Mouse (Mus musculus) T-helper 1 cell (primary cell): Measurements from ENCODE around the gene Ppy.

Experiments used
- in situ Hi-C: fragments of 300-600 bp; cut with MboI, MseI; formaldehyde crosslinking; loops from one replicate; pipeline ENCODE4 v1.15.1; 2025; ENCODE audit warnings: high pct_unique_total_duplicates

The Ppy gene

DNA sequence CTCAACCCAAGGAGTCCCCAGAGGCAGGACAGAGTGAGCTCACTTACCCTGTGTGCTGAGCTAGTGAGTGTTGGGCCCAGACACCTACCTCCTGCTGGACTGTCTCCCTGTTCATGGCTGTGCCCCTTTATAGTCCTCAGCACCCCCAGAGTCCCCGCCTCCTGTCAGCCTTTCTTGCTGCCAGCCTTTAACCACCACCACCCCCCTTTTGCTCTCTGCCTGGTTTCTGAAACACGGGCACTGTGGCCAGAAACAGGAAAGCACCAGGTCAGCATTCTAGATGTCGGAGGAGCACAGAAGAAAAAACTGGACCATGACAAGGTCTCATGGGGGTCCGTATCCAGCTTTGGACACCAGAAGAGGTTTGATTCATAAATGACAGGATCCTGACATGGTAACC, at the start of gene Ppy:
TSS of gene Ppy (minus strand) at position 101 of the 400 bp plus-strand sequence.
- in situ Hi-C loops, result no loop called here

DNA sequence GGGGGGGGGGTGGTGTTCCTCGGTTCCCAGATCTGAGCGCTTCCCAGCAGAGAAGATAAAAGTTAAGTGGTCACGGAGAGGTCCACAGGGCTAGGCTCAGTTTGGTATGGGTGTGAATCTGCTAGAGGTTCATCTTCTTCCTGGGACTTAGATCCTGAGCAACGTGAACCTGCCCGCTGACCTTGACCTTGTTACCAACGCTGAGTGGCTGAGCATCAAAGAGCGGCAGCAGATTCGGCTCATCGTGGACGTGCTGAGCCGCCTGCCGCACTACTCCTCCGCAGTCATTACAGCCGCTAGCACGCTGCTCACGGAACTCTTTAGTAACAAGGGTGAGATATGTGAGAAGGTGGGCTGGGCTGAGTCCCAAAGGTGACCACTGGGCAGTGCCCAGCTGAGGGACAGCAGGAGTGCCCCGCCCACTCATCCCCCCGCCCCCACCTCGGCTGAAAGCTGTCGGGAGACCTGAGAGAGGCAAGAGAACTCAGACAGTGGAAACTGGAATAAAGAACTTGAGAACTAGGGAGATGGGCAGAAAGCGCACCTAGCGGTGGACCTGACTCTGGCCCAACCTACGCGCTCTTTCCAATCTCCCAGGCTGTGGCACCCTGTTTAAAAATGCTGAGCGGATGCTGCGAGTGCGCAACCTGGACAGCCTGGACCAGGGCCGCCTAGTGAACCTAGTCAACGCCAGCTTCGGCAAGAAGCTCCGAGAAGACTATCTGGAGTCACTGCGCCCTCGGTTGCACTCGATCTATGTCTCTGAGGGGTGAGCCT, 46.3 kb upstream of the Ppy start:
- in situ Hi-C loops, result loop anchor here (5.0 kb wide), 1 partner anchor 90 kb away; no protein-coding TSS in a partner anchor

DNA sequence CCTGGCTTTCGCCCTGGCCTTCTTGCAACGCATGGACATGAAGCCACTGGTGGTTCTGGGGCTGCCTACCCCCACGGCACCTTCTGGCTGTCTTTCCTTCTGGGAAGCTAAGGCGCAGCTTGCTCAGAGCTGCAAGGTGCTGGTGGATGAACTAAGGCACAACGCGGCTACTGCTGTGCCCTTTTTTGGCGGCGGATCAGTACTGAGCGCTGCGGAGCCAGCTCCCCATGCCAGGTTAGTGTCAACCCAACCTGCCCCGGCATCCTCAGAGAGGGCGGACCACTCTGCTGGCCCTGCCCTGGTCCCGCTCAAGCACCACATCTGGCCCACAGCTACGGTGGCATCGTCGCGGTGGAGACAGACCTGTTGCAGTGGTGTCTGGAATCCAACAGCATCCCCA, 45.4 kb upstream of the Ppy start:
- in situ Hi-C loops, result loop anchor here (5.0 kb wide), 1 partner anchor 89 kb away; no protein-coding TSS in a partner anchor

DNA sequence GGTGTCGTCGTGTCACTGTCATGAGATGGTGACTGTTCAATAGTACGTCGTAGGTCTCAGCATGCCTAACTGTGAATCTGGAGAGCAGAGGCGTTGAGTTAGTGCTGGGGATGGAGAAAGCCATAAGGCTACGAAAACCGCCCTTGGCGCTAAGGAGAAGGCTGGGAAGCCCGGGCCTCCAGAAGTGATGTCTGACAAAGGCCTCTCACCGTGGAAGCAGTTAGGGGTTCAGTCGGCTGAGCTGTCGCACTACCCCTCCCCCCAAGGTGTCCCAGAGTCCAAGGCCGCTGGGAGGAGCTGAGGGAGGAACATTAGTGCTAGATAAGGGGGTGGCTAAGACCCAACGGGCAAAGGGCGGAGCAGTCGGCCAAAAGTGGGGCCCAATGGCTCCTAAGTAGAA, 44.9 kb upstream of the Ppy start:
- in situ Hi-C loops, result loop anchor here (5.0 kb wide), 1 partner anchor 89 kb away; no protein-coding TSS in a partner anchor

GRCm38 (mm10) chr11:102145471-102146001, 44.4 kb upstream of the Ppy start, which contains the start of gene Nags:
Nags (plus strand) TSS chr11:102145513.
- in situ Hi-C loops, result loop anchor here (5.0 kb wide), 1 partner anchor 88 kb away; no protein-coding TSS in a partner anchor

GRCm38 (mm10) chr11:102144957-102145470, 43.9 kb upstream of the Ppy start:
- in situ Hi-C loops, result loop anchor here (5.0 kb wide), 1 partner anchor 88 kb away; no protein-coding TSS in a partner anchor

DNA sequence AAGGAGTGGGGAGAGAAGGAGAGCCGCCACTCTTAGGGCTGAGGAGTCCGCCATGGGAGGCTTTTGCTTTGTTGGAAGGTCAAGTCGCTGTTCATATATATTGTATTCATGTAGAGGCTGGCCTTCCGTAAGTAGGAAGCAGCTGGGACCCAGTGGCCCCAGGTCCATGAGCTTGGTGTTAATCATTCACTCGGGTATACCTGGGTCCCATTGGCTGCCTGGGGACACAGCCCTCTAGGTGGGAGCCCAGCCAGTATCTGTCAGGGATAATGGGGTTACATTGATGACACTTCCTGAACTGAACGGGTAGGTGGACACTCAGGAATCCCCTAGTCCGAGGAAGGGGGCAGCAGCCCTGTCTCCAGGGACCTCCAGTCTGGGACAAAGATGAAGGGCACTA, 41.2 kb upstream of the Ppy start:
- in situ Hi-C loops, result no loop called here

- in situ Hi-C loops, result no loop called here
These were observed 39.4 kb upstream of the Ppy start for GRCm38 (mm10) chr11:102140508-102140907.

GRCm38 (mm10) chr11:102138447-102138740, 37.3 kb upstream of the Ppy start:
- in situ Hi-C loops, result no loop called here

- in situ Hi-C loops, result no loop called here
These were observed 36.7 kb upstream of the Ppy start for GRCm38 (mm10) chr11:102137625-102138446.

DNA sequence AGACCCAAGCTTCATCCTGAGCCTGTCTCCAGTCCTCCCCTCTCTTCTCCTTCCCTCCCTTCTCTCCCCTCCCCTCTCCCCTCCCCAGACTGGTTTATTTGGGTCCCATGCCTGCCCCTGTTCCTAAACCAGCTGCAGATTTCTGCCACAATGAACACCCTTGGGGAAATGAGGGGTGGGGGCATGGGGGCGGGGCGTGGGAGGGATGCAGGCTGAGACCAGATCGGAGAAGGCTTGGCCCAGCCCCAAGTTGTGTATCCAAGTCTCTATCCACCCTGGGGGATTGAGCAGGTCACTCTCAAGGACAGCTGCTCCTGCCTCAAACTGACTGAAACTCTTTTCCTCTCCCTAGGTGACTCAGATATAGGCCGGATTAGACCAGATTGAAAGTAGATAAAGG, 33.4 kb upstream of the Ppy start:
- in situ Hi-C loops, result no loop called here

DNA sequence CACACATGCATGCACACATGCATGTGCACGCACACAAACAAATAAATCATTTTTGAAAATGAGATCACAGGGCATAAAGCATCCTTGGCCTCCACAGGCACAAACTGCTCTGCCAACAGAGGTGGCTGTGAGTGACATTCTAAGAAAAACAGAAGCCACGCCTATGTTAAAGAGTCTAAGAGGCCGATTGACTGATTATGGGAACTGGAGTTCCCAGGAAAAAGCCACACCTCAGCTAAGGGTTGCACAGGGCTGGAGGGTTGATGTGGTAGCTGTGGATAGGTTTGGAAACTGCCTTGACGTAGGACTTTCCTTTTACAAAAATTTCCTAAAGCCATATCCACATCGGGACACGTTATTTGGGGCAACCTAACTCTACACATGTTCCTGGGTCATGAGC, 16.3 kb upstream of the Ppy start:
- in situ Hi-C loops, result no loop called here

GRCm38 (mm10) chr11:102116241-102116640, 15.1 kb upstream of the Ppy start:
- in situ Hi-C loops, result no loop called here

GRCm38 (mm10) chr11:102111576-102111975, 10.5 kb upstream of the Ppy start:
- in situ Hi-C loops, result no loop called here

GRCm38 (mm10) chr11:102107732-102108131, 6.6 kb upstream of the Ppy start, which contains the start of gene Pyy:
Pyy (minus strand) TSS chr11:102107832.
- in situ Hi-C loops, result no loop called here

DNA sequence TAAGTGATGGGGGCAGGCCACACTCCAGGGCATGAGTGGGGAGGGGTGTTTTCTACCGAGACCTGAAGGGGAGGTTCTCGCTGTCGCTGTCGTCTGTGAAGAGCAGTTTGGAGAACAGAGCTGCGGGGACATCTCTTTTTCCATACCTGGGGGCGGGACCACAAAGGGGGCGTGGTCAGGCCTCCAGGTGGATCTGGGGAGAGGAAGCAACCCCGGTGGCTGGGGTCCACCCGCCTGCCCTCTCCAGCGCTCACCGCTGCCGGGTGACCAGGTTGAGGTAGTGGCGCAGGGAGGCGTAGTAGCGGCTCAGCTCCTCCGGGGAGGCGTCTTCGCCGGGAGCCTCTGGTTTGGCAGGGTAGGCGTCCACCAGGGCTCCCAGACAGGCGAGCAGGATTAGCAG, 5.8 kb upstream of the Ppy start:
- in situ Hi-C loops, result no loop called here

GRCm38 (mm10) chr11:102102485-102103258, 1.6 kb upstream of the Ppy start:
- in situ Hi-C loops, result no loop called here

DNA sequence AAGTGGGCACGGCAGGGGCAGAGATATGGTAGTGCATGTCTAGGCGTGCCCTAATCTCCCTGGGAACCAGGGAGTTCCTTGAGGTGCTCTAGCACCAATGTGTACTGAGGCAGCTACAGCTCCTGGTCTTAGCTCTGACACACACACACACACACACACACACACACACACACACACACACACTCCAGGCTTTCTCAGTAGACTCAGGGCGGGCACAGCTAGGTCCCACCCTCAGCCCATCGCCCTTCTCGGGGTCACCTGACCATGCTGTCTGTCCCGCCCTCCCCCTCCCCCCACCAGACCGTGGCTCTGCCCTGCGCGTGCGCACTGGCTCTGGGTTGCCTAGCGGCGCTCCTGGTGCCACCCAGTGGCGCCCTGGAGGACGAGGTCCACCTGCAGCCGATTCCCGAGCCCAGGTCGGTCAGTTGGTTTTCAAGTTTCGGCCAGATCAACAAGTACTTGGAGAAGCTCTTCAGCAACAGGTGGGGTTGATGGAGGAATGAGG, 4.2 kb downstream of the Ppy start:
- in situ Hi-C loops, result no loop called here

DNA sequence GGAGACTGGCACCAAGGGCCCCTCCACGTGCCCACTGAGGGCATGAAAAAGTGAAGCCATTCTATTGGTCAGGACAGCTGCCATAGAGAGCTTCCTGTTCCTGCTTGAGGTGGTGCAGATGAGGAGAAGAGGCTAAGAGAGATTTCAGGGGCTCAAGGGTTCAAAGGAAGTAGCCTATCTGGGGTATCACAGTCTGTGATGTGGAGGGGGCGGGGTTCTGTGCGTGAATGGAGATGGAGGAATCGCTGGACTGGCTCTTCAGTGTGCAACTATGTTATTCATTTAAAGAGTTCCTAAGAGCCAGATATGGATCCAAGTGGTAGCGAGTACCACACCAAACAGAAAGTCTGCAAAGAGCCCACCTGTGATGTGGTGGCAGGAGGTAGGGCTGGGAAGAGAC, 4.7 kb downstream of the Ppy start:
- in situ Hi-C loops, result no loop called here

GRCm38 (mm10) chr11:102095676-102096075, 5.4 kb downstream of the Ppy start:
- in situ Hi-C loops, result no loop called here
